Mouse (Mus musculus): ENCODE measurements at regions not wholly inside any gene's neighbourhood (a gene's known extent, or its start where the extent isn't known, plus 50 kb on each side); places are given as distances from the start of the nearest gene placed in this dataset.

DNA sequence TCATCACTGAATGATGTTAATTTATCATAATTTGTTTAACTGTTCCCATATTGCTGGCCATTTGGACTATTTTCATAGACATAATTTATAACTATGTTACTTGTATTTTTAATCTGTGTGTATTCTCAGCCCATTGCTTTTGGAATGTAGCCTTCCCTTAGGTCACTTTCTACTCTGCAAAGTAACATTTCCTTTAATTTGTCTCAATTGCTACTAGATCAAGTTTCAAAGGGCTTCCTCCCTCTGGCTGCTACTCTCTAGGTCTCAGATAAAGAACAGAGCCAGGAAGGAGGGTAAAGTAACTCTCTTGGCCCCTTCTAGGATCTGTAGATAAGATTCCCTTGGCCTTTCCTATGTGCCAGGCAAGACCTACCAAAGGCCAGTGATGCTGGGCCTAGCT lies 85.4 kb downstream of the Prlhr start:
- ATAC-seq: no peak
- no peak overlapping the region for H3K27ac ChIP-seq (ENCODE audit: low read depth)
- no peak overlapping the region for H3K4me2 ChIP-seq (ENCODE audit: low read depth, low read length)
- TF ChIP-seq CTCF (IDR thresholded peaks at IDR 0.05; ENCODE audit: low read depth) (no peak), EP300 (IDR thresholded peaks at IDR 0.05; ENCODE audit: low read depth) (no peak)
- no peak overlapping the region for H3K9ac ChIP-seq (replicated peaks)
- H3K9me3 ChIP-seq (ENCODE audit: low read length): no peaks in the 10 kb centered on the region
- no peak for DNase-seq
- no peaks in the 10 kb centered on the region for H3K27me3 ChIP-seq (ENCODE audit: insufficient read depth, low read length)
- H3K4me3 ChIP-seq (ENCODE audit: low read depth, low read length): no peak overlapping the region
- H3K4me1 ChIP-seq (ENCODE audit: insufficient read depth): peaks cover 9% of the 10 kb centered on the region; the same call in 1 of the 2 replicates
- no peaks in the 10 kb centered on the region for H3K36me3 ChIP-seq (replicated peaks; ENCODE audit: insufficient read depth, low read length)

DNA sequence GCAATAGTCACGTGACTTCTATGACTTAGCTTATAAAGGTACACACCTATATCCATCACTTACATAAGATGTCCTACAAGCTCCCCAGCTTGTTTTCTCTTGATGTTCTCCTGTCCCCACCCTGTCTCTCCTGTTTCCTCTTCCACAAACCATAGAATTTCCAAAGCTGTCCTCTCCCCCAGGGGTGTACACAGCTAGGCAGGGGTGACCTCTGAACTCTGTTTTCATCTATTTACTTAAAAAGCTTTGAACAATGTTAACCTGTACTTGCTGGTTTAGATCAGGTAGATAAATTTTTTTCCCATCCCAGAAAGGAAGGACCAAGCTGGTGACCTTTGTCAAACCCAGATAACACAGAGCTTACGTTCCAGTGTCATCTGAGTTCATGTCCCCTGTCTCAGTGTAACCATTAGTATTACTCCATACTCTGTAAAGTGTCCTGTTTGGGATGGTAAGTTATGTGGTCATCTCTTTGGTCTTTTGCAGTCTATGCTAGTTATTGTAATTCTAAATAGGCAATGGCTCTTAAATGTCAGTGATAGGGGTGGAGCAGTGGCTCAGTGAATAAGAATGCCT lies 89.0 kb downstream of the Prlhr start:
- H3K4me3 ChIP-seq (ENCODE audit: low read depth, low read length): no peak overlapping the region
- H3K4me1 ChIP-seq (ENCODE audit: insufficient read depth): no peaks in the 10 kb centered on the region
- H3K27ac ChIP-seq (ENCODE audit: low read depth): no peak overlapping the region
- TF ChIP-seq CTCF (IDR thresholded peaks at IDR 0.05; ENCODE audit: low read depth): no peak
- TF ChIP-seq EP300 (IDR thresholded peaks at IDR 0.05; ENCODE audit: low read depth): no peak
- H3K36me3 ChIP-seq (replicated peaks; ENCODE audit: insufficient read depth, low read length): no peaks in the 10 kb centered on the region
- ATAC-seq (peak; percentile 86), DNase-seq (no peak)
- no peaks in the 10 kb centered on the region for H3K27me3 ChIP-seq (ENCODE audit: insufficient read depth, low read length)
- no peak overlapping the region for H3K4me2 ChIP-seq (ENCODE audit: low read depth, low read length)
- no peak overlapping the region for H3K9ac ChIP-seq (replicated peaks)
- H3K9me3 ChIP-seq (ENCODE audit: low read length): no peaks in the 10 kb centered on the region
- WGBS (ENCODE audit: insufficient replicate concordance): 47% methylated on average over 2 of the region's 2 CpGs

DNA sequence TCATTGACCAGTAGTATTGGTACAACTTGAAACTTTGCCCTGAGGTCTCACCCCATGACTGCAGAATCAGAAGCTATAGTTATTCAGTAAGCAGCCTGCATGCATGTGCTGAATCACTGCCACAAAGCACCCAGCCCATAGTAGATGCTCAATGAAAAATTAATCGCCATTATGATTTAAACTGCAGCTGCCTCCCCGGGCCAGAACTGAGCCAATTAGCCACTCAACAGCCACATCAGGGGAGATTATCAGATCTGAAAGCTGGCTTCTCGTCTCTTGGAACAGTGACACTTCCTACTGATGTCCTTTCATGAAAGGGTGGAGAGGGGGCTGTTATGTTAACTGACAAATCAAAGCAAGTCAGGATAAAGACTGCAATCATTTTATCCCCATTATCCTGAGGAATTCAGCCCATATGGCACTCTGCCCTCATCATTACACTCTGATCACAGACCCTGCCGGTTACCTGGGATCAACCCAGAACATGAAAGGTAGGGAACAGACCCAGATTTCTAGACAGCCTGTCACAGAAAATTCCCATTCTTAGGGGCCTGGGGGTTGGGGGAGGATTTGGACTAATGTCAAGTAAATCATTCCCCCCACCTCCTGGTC lies 104.0 kb downstream of the Prlhr start:
- Histone ChIP-seq H3K4me1 (ENCODE audit: insufficient read depth) (no peaks in the 10 kb centered on the region), H3K9ac (replicated peaks) (no peak overlapping the region), H3K27me3 (ENCODE audit: insufficient read depth, low read length) (no peaks in the 10 kb centered on the region), H3K4me2 (ENCODE audit: low read depth, low read length) (no peak overlapping the region), H3K27ac (ENCODE audit: low read depth) (no peak overlapping the region), H3K36me3 (replicated peaks; ENCODE audit: insufficient read depth, low read length) (no peaks in the 10 kb centered on the region), H3K4me3 (ENCODE audit: low read depth, low read length) (no peak overlapping the region), H3K9me3 (ENCODE audit: low read length) (no peaks in the 10 kb centered on the region)
- 53% methylated on average over 4 of the region's 4 CpGs for WGBS (ENCODE audit: insufficient replicate concordance)
- DNase-seq (no peak), ATAC-seq (no peak)
- TF ChIP-seq EP300 (IDR thresholded peaks at IDR 0.05; ENCODE audit: low read depth) (no peak), CTCF (IDR thresholded peaks at IDR 0.05; ENCODE audit: low read depth) (no peak)

DNA sequence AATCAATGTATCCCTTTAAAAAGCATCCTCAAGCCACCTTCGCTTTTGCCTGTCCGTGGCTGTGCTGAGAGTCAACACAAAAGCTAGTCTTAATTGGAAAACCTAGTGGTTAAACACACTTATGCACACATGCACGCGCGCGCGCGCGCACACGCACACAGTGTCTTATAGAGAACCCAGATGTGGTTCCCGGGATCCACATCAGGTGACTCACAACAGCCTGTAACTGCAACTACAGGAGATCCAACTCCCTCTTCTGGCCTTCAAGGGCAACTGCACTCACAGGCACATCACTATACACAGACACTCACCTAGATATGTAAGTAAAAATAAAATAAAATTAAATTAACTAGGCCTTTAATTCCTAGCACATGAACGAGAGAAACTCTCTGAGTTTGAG lies 118.4 kb upstream of the Fam204a start:
- Histone ChIP-seq H3K36me3 (replicated peaks; ENCODE audit: insufficient read depth, low read length) (no peaks in the 10 kb centered on the region), H3K4me3 (ENCODE audit: low read depth, low read length) (no peak overlapping the region), H3K9me3 (ENCODE audit: low read length) (no peaks in the 10 kb centered on the region), H3K27me3 (ENCODE audit: insufficient read depth, low read length) (no peaks in the 10 kb centered on the region), H3K4me1 (ENCODE audit: insufficient read depth) (no peaks in the 10 kb centered on the region), H3K27ac (ENCODE audit: low read depth) (no peak overlapping the region), H3K9ac (replicated peaks) (no peak overlapping the region), H3K4me2 (ENCODE audit: low read depth, low read length) (no peak overlapping the region)
- no peak for TF ChIP-seq EP300 (IDR thresholded peaks at IDR 0.05; ENCODE audit: low read depth)
- TF ChIP-seq CTCF (IDR thresholded peaks at IDR 0.05; ENCODE audit: low read depth): no peak
- 89% methylated on average over 12 of the region's 12 CpGs for WGBS (ENCODE audit: insufficient replicate concordance)
- DNase-seq (no peak), ATAC-seq (no peak)

DNA sequence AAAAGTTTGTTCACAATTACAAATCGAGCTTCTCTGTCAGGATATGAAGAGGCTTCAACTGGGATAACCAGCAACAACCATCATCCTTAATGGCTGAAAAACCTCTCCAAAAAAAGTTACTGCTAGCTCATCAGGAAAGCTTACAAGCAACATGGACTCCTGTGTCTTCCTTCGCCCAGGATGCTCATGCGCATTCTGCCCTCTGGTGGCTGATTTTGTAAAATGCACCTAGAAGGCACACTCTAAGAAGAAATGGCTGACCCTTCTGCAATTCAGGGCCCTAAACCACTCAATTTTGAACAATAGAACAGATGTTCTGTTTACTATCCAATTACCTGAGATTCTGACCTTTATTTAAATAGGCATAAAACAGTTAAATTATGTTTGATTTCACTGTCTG lies 115.0 kb upstream of the Fam204a start:
- no peaks in the 10 kb centered on the region for H3K4me1 ChIP-seq (ENCODE audit: insufficient read depth)
- no peaks in the 10 kb centered on the region for H3K9me3 ChIP-seq (ENCODE audit: low read length)
- H3K9ac ChIP-seq (replicated peaks): no peak overlapping the region
- H3K4me2 ChIP-seq (ENCODE audit: low read depth, low read length): no peak overlapping the region
- H3K27ac ChIP-seq (ENCODE audit: low read depth): no peak overlapping the region
- no peaks in the 10 kb centered on the region for H3K27me3 ChIP-seq (ENCODE audit: insufficient read depth, low read length)
- no peak overlapping the region for H3K4me3 ChIP-seq (ENCODE audit: low read depth, low read length)
- ATAC-seq (no peak), DNase-seq (peak; percentile 60)
- no peaks in the 10 kb centered on the region for H3K36me3 ChIP-seq (replicated peaks; ENCODE audit: insufficient read depth, low read length)
- 9% methylated on average over 3 of the region's 3 CpGs for WGBS (ENCODE audit: insufficient replicate concordance)
- TF ChIP-seq EP300 (IDR thresholded peaks at IDR 0.05; ENCODE audit: low read depth): no peak
- peak; percentile 84 for TF ChIP-seq CTCF (IDR thresholded peaks at IDR 0.05; ENCODE audit: low read depth)

DNA sequence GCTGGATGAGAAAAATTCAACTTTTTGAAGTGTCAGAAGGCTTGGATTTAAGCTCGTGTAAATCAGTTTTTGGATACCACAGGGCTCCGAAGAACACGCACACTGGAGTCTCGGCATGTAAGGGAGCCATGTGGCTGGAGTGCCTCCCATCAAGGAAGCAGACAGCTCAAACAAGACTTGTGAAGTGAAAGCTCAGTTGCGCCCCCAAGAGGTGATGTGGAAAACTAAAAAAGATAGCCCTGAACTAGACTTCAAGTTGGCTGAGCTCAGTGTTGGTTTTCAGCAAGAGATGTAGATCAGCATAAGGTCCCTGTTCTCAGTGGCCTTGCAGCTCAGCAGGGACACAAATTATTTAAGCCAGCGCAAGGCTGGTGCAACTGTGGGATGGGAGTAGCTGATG lies 113.7 kb upstream of the Fam204a start:
- TF ChIP-seq EP300 (IDR thresholded peaks at IDR 0.05; ENCODE audit: low read depth): no peak
- peak; percentile 30; the same call in 1 of the 2 replicates for TF ChIP-seq CTCF (IDR thresholded peaks at IDR 0.05; ENCODE audit: low read depth)
- no peak overlapping the region for H3K4me3 ChIP-seq (ENCODE audit: low read depth, low read length)
- WGBS (ENCODE audit: insufficient replicate concordance): 83% methylated on average over 6 of the region's 6 CpGs
- no peaks in the 10 kb centered on the region for H3K4me1 ChIP-seq (ENCODE audit: insufficient read depth)
- ATAC-seq: no peak
- no peaks in the 10 kb centered on the region for H3K9me3 ChIP-seq (ENCODE audit: low read length)
- H3K4me2 ChIP-seq (ENCODE audit: low read depth, low read length): no peak overlapping the region
- no peaks in the 10 kb centered on the region for H3K27me3 ChIP-seq (ENCODE audit: insufficient read depth, low read length)
- H3K36me3 ChIP-seq (replicated peaks; ENCODE audit: insufficient read depth, low read length): no peaks in the 10 kb centered on the region
- H3K27ac ChIP-seq (ENCODE audit: low read depth): no peak overlapping the region
- H3K9ac ChIP-seq (replicated peaks): no peak overlapping the region
- DNase-seq: peak; percentile 16

Measured in liver, postnatal 0 days (tissue).